Mouse (Mus musculus) frontal cortex, adult (tissue): Measurements from ENCODE around the gene Gnb5.

Source experiments
- ATAC-seq: cut with Nextera tagmentation; 2 replicates; pipeline ENCODE4 v1.9.2; 2017; ENCODE audit warnings: mild to moderate bottlenecking, moderate library complexity, mixed read lengths; ENCODE audit not compliant: low TSS enrichment

The Gnb5 gene

GRCm38 (mm10) chr9:75306126-75306898 lies at the start of gene Gnb5:
Gnb5 (plus strand) TSS chr9:75306288.
- no peak for ATAC-seq

GRCm38 (mm10) chr9:75258792-75259191 lies 47.3 kb upstream of the Gnb5 start:
- ATAC-seq, result no peak

GRCm38 (mm10) chr9:75259656-75260055 lies 46.4 kb upstream of the Gnb5 start:
- no peak for ATAC-seq

- peak; percentile 42 for ATAC-seq
Observed at GRCm38 (mm10) chr9:75261332-75261872, 44.7 kb upstream of the Gnb5 start.

- peak; percentile 71 for ATAC-seq
Observed at GRCm38 (mm10) chr9:75262235-75262826, 43.8 kb upstream of the Gnb5 start.

GRCm38 (mm10) chr9:75264008-75264718 lies 41.9 kb upstream of the Gnb5 start:
- no peak for ATAC-seq

GRCm38 (mm10) chr9:75267147-75267546 lies 38.9 kb upstream of the Gnb5 start:
- no peak for ATAC-seq

GRCm38 (mm10) chr9:75270382-75270781 lies 35.7 kb upstream of the Gnb5 start:
- ATAC-seq, result no peak

- no peak for ATAC-seq
Observed at GRCm38 (mm10) chr9:75271539-75271938, 34.5 kb upstream of the Gnb5 start.

GRCm38 (mm10) chr9:75273646-75274045 lies 32.4 kb upstream of the Gnb5 start:
- no peak for ATAC-seq

- ATAC-seq, result no peak
Observed at GRCm38 (mm10) chr9:75274486-75274885, 31.6 kb upstream of the Gnb5 start.

GRCm38 (mm10) chr9:75275051-75275450 lies 31.0 kb upstream of the Gnb5 start:
- no peak for ATAC-seq

- peak; percentile 45; the same call in 1 of the 2 replicates for ATAC-seq
Observed at GRCm38 (mm10) chr9:75280814-75281213, 25.3 kb upstream of the Gnb5 start.

GRCm38 (mm10) chr9:75282179-75282578 lies 23.9 kb upstream of the Gnb5 start:
- no peak for ATAC-seq

- peak; percentile 74 for ATAC-seq
Observed at GRCm38 (mm10) chr9:75282830-75283229, 23.3 kb upstream of the Gnb5 start.

GRCm38 (mm10) chr9:75283636-75284035 lies 22.5 kb upstream of the Gnb5 start:
- ATAC-seq, result no peak

GRCm38 (mm10) chr9:75285363-75285762 lies 20.7 kb upstream of the Gnb5 start:
- ATAC-seq, result no peak

- no peak for ATAC-seq
Observed at GRCm38 (mm10) chr9:75287636-75288035, 18.5 kb upstream of the Gnb5 start.

GRCm38 (mm10) chr9:75289545-75289944 lies 16.5 kb upstream of the Gnb5 start:
- peak; percentile 72; the same call in 1 of the 2 replicates for ATAC-seq

- no peak for ATAC-seq
Observed at GRCm38 (mm10) chr9:75299342-75299741, 6.7 kb upstream of the Gnb5 start.

GRCm38 (mm10) chr9:75303033-75303432 lies 3.1 kb upstream of the Gnb5 start:
- no peak for ATAC-seq

- ATAC-seq, result no peak
Observed at GRCm38 (mm10) chr9:75303701-75304261, 2.3 kb upstream of the Gnb5 start.
